Mouse (Mus musculus) urinary bladder, adult 18-20 months (tissue): Measurements from ENCODE around the gene Gm13283.
"Not testable (repeated sequence)": the region's sequence is repeated elsewhere in the genome, so short reads cannot be mapped to it uniquely, and the experiment has no call there.

Experiments
- DNase-seq, 2 experiments: peaks; one replicate each; pipeline ENCODE4 v3.0.0; 2022; ENCODE audit warnings: low spot score in 2 of 2, mixed read lengths in 2 of 2

Gene Gm13283

DNA sequence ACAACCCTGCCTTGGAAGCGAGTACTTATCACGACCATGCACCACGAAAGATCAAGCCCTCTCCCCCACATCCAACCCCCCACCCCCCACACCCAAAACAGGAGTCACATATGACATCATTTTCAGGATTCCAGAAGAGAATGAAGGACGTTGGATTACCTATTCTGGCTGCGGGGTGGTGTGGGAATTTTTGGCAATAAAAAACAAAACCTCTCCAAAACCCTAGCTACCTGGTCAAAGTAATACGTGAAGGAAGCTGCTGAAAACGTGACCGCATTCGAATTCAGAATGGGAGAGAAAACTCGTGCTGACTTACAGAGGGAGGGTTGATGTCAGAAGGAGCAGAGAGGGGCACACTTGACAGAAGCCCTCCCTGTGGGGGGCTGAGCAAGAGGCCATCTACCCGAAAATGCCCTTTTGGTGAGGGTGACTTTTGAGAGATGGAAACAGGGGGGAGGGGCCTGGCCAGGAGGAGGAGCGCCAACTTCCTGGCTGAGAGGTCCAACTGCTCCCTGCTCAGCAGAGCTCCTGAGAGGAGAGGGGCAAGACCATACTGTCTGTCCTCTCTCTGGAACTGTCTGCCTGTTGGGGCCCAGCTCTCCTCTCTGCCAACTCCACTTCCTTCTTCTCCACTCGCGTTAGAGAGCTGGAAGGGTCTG lies at the start of gene Gm13283:
Gm13283 (plus strand) TSS at position 510 of the 659 bp plus-strand sequence.
- DNase-seq, result not testable (repeated sequence)

DNA sequence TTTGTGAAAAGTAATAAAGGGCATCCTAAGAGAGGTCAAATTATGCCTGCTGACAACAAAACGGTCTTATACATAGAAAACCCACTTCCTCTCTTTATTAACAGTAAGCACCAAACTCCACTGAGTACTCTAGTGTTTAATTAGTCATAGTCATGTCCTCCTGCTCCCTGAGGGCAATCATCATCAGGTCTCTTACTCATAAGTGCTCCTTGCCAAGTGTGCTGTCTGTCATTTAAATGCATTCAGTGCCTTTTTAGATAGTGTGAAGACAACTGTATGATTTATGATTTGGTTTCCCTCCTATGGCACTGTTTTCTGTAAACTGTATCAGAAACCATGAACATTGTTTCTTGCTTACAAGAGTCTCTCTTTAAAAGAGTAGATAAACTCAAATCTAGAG lies 45.6 kb upstream of the Gm13283 start:
- DNase-seq, result no peak

DNA sequence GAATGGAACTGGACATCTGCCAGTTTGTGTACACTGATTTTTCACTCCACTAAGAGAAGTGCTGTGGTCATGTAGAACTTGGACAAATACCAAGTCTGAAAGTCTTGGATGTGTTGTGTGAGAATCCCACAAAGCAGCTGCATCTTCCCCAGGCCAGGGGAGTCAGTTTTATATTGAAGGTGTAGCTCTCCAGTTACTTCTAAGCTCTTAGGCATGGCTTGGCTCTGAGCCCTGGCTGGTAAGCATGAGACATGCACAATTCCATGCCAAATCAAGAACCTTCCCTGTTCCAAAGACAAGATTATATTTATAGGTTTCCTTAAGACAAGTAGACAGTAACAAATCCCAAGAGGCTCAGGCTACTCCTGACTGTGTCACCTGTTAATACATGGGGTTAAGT lies 44.9 kb upstream of the Gm13283 start:
- DNase-seq, result no peak

DNA sequence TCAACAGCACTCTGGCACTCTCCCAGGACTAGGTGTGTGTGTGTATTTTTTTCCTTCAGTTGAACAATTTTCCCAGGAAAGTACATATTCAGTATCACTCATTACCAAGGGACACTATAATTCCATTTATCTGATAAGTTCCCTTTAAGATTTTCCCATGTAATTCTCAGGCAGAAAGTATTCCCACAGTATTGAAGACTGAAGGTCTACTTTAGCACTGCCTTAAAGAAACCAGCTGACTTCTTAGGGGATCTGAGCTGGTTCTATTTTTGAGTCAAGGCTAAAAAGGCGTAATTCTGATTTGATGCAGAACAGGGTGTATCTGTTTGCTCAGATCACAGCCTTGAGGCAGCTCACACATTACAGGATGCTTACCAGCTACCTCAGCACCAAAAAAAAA lies 41.2 kb upstream of the Gm13283 start:
- DNase-seq, result no peak

DNA sequence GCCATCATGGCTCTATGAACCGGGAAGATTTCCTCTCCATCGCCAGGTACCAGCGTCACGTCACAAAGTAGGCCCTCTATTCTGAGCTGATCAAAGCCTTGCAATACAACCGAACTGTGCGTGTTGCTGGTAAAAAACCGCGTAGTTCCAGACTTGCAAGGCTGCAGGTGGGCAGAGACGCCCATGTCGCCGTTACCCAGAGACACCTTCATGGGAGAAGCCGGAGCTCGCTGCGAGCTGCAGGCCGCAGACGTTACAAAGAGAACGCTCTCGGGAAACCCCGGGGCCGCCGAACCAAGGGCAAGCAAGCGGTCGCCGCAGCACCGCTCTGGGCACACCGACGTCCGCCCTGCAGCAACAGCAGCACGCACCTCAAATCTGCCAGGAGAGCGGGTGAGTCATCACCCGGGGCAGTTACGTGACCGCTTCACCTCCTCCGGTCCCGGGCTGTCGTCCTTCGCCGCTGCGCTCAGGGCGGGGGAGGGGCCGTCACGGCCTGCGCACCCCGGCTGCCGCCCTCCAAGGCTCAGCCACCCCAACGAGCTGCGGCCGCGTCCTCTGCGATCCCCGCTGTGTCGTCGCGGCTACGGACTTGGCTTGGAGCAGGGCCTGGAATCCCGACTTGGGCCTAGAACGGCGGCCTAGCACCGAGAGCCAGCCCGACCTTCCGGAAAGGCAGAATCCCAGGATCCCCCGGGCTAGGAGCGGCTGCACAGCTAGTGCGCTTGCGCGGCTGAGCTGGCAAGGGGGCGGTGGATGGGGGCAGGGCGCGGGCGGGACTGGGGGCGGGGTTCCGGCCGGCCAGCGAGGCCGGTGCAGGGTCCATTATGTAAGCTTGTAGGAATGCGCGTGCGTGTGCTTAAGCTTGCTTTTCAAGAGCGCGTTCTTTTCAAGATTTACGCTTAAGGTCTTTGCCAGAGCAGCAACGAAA lies 37.9 kb upstream of the Gm13283 start, which contains the start of the genes Gm26566 and Klhl9:
Gm26566 (plus strand) TSS at position 15 of the 931 bp plus-strand sequence.
Klhl9 (minus strand) TSS at position 675 of the 931 bp plus-strand sequence.
- DNase-seq, result peak; percentile 80 to 89

DNA sequence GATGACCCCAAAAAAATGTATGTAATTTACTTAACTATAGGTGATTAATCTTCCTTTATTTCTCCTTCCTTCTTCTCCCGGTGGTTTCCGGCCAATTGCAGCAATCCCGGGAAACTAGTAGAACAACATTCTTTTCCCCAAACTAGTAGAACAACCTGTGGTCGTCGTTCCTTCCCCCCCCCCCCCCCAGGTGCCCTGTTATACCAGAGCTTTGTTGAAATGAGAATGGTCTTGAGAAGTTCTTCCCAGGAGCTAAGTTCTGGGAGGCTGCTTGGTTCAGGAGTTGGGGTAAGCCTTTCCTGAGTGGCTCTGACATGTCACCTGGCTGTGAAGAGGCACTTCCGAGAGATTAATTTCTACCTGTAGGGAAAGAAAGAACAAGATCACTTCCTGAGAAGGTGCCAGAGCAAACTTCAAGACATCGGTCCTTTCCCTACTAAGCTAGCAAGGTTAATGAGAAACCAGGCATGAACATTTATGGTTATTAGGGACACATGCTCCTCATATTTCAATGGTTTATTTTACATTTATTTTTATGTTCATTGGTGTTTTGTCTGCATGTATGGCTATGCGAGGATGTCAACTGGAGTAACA lies 36.3 kb upstream of the Gm13283 start:
- no peak for DNase-seq

DNA sequence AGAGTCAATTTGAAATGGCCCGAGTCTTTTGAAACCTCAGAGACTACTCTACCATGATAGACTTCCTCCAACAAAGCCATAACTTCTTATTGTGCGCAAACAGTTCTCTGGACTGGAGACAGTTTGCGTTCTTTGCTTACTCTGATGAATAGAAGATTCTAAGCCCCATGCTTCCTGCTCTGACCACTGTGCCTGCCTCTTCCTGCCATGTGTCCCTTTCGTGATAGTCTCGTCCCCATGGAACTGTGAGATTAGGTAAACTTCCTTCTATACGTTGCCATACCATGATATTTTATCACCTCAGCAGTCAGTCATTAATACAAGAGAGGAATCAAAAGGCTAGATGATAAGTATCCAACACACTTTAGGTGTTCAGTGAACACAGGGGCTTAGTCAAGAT lies 33.2 kb upstream of the Gm13283 start:
- DNase-seq, result no peak

DNA sequence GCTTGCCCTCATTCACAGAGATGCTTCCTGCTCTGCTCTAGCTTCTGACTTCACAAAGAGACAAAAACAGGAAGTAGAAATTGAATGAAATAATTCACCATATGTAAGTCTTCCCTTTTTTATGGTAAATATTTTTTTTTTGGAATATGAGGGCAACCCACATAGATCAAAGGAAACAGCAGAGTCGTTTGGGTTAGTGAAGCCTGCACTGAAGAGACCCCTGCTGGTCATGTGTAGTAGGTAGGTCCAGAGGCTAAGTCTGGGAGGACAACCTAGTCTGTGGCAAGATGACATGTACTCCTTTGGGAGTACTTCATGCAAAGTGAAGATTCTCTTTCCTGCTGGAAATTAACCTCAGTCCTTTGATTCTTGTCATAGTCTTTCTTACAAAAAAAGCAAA lies 32.6 kb upstream of the Gm13283 start:
- no peak for DNase-seq

DNA sequence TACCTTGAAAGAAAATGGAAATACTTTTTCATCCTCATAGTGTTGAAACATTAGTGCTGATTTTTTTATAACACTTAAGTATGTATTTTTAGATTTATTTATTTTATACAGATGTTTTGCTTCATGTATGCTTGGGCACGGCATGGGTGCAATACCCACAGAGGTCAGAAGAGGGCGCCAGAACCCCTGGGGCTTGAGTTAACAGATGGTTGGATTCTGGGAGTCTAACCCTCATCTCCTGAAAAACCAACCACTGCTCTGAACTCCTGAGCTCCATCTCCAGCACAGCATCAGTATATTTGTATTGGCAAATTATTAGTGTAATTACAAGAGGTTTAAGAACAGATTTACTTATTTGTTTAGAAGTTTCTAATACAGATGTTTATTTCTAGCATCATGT lies 21.4 kb upstream of the Gm13283 start:
- peak; percentile 44 to 55 for DNase-seq

DNA sequence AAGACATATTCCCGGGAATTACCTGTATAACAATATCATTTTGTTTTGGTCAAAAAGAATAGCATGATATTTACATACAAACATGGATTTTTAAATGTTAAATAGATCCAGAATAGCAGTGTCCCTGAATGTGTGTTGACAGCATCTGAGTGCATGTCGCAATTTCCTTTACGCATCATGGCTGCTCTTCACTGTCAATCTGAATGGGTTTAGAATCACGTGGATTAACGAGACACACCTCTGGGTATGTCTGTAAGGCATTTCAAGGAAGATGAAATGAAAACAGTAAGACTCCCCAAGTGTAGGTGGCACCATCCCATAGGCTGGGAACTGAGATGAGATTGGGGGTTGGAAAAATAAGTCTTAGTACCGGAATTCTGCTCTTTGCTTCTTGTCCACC lies 20.9 kb upstream of the Gm13283 start:
- DNase-seq, result no peak

DNA sequence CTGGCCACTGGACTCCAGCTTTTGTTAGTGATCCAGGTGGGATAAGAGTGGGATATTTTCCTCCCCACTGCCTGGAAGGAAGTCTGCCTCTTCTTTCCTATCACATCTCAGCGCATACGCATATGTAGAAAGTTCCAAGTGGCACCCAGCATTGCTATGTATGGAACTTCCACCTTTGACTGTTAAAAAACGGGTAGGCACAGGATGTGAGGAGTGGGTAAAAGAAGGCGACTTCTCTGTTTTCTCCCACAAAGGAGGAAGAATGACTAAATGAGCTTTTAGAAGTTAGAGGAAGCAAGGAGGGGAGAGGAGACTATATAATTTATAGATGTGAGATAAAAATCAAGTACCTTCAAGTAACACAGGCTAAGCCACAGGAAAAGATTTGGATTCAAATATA lies 18.5 kb upstream of the Gm13283 start:
- DNase-seq, result no peak

DNA sequence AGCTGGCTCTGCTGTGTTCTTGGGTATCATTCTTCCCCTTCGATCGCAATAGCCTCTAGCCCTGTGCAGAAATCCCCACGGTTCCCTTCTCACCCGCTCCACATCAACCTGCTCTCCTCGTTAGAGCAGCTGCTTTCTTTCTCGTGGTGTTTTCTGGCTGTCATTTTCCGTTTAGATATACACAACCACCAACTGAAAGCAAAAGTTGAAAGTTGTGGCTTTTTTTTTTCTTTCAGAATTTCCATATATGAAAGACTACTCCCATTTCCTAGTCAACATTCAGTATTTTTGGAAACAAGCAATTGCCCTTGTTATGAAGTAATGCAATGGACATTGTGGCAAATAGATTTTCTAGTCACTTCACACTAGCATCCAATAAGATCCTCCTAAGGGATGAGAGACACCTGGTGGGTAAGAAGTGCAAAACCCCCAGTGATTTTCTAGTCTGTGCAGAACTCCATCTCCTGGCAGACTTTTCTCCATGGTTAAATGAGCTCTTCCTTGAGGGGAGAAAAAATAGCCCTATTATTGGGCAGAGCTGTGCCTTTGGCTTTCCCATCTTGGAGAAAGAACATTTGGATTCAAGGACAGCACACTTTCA lies 17.0 kb upstream of the Gm13283 start:
- no peak for DNase-seq

DNA sequence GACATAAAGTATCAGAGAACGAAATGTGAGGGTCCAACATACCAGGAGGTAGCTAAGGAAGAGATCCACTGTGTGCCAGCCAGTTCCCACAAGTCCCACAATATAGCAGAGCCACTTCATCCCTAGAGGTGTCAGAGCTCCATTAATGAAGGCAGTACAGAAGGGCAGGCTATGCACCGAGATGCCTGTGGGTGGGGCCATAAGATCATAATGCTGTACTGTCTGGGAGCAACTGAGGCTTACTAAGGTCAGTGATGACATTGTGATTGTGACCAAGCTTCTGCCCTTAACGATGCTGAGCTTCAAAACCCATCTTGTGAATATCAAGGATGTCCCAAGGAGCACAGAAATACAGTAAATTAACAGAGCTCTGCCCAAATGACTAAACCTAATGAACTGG lies 15.7 kb upstream of the Gm13283 start:
- no peak for DNase-seq

DNA sequence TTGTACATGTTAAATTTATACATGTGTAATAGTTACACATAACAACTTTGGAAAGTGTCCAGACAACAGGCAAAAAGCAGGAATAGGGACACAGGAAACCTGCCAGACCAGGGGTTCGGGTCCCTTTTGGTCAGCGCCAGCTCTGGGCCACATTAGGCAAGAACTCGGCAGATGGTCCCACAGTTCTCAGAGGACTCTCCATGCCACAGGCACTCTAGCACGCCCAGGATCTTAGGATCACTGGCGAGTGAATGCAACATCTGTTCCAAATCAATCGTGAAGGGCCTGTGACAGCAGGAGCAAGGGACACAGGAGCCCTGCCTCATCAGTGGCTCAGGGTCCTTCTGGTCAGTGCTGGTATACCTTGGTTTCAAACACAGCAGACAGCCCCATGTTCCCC lies 10.0 kb upstream of the Gm13283 start:
- DNase-seq, result no peak

DNA sequence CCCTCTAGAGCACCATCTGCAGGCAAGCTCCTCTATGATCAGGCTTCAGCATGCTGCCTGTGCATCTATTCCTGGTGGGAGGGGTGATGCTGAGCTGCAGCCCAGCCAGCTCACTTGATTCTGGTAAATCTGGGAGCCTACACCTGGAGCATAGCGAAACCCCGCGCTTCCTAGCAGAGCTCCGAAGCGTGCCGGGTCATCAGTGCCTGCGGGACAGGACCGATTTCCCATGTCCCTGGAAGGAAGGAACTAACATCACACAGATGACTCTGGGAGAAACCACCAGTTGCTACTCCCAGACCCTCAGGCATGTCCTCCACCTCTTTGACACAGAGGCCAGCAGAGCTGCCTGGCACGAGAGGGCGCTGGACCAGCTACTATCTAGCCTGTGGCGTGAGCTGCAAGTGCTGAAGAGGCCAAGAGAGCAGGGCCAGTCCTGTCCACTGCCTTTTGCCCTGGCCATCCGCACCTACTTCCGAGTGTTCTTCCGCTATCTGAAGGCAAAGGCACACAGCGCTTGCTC lies 5.0 kb upstream of the Gm13283 start, which contains the start of gene Gm13271:
Gm13271 (plus strand) TSS at position 51 of the 523 bp plus-strand sequence.
- DNase-seq, result peak; percentile 74 to 91

DNA sequence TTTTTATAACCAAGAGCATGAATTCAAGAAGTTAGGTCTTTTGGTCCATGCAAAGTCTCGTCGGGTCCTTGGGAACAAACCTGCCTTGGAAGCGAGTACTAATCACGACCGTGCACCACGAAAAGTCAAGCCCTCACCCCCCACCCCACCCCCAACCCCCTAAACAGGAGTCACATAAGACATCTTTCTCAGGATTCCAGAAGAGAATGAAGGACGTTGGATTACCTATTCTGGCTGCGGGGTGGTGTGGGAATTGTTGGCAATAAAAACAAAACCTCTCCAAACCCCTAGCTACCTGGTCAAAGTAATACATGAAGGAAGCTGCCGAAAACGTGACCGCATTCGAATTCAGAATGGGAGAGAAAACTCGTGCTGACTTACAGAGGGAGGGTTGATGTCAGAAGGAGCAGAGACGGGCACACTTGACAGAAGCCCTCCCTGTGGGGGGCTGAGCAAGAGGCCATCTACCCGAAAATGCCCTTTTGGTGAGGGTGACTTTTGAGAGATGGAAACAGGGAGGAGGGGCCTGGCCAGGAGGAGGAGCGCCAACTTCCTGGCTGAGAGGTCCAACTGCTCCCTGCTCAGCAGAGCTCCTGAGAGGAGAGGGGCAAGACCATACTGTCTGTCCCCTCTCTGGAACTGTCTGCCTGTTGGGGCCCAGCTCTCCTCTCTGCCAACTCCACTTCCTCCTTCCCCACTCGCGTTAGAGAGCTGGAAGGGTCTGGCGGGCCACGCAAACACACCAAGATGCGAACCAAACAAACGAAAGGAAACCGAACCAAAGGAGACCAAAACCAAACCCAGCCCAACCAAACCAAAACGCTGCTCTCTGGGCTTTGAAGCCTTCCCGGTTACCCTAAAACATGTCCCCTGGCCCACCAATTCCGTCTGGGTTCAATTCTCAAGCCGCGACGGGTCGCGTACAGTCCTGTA lies 3.1 kb upstream of the Gm13283 start:
- DNase-seq, result peak in 1 of 2 experiments; percentile 47

DNA sequence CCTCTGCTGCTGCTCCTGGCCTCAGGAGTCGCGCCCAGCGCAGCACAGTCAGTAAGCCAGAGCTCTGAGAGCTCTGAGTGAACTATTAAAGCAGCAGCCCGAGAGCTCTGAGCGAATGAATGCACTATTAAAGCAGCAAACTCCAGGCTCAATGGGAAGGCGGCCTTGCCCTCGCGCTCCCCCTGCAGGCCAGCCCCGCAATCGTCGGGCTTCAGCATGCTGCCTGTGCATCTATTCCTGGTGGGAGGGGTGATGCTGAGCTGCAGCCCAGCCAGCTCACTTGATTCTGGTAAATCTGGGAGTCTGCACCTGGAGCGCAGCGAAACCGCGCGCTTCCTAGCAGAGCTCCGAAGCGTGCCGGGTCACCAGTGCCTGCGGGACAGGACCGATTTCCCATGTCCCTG lies 2.3 kb upstream of the Gm13283 start:
- peak; percentile 87 to 100 for DNase-seq

DNA sequence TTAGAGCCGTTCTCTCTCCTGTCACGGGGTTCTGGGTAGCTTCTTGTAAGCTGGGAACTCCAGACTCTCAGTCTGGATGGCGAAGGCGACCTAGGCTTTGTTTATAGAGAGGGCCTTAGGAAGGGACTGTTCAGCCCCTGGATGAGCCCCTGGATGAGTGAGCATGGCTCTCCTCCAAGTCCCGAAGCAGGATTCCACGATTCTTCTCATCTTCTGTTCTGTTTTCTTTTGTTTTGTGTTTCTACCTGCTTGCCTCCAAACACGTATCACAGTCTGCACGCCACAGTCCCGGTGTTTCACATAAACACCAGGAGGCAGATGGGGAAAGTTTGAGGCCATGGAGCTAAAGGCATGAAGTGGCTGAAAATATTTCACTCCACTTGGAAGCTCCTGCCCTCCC lies 1.2 kb upstream of the Gm13283 start:
- DNase-seq, result not testable (repeated sequence)

DNA sequence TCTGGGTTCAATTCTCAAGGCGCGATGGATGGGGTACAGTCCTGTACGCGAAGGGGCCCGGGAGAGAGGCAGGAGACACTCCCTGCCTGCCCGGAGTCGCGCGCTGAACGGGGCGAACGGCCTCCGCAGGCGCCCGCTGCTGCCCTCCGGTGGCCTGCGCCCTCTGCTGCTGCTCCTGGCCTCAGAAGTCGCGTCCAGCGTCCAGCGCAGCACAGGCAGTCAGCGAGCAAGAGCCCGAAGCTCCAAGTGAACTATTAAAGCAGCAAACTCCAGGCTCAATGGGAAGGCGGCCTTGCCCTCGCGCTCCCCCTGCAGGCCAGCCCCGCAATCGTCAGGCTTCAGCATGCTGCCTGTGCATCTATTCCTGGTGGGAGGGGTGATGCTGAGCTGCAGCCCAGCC lies 512 bp downstream of the Gm13283 start:
- DNase-seq, result peak; percentile 47 to 69

DNA sequence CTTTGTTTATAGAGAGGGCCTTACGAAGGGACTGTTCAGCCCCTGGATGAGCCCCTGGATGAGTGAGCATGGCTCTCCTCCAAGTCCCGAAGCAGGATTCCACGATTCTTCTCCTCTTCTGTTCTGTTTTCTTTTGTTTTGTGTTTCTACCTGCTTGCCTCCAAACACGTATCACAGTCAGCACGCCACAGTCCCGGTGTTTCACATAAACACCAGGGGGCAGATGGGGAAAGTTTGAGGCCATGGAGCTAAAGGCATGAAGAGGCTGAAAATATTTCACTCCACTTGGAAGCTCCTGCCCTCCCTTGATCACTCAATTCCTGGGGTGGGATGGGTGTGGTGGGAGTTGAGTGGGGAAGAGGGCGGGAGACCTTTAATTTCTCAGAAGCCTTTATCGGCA lies 1.9 kb downstream of the Gm13283 start:
- peak; percentile 71 to 75 for DNase-seq

DNA sequence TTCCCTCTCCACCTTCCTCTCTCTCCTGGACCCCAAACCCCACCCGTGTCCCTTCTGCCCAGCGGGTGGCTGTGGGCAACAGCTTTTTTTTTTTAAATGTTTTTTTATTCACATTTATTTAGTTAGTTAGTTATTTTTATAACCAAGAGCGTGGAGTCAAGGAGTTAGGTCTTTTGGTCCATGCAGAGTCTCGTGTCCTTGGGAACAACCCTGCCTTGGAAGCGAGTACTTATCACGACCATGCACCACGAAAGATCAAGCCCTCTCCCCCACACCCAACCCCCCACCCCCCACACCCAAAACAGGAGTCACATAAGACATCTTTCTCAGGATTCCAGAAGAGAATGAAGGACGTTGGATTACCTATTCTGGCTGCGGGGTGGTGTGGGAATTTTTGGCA lies 2.4 kb downstream of the Gm13283 start:
- DNase-seq, result not testable (repeated sequence)
